In the genomic region with DNA sequence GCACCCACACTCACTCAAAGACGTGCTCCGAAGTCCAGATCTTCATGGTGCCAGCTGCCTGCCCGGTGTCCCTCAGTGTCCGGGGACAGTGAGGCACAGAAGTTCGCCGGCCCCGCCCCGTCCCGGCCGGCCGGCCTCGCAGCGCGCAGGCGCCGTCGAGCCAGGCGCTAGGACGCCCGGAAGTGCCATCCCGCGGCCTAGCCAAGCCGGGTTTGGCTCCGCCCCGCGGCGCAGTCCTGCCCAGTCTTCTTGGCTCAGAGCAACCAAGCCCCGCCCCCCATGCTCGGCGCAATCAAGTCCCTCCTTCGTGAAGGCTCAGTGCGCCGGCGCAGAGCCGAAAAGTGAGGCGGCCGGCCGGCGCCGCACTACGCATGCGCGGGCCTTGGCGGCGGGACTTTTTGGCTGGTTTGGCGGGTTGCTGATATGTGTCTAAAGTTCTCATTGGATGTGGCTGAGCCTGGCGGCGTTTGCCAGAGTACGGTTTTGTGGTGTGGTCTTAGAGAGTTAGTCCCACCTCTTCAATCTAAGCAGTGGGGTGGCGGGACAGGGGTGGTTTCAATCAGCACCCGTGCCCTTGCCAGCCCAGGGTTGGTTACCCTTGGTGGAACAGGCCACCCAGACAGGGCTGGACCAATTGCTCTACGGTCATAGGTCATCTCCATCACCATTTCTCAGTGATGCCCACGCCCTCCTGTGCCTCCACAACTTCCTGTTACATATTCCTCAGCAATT, we compare ENCODE assay signal across 7 mouse cellular contexts. TPM values are rescaled to one million over a fixed set of nuclear protein-coding genes. Genes with fewer than 3 reads are reported as not detected.
DNase-seq lines count a peak whose midpoint lies in the region; ATAC-seq lines count a peak whose summit lies in the region.

A gene (minus strand): TSS at position 264 of the 732 bp plus-strand sequence.

- no peaks in the 10 kb centered on the region for H3K9me3 ChIP-seq in embryonic facial prominence, embryonic 12.5 days
- no peaks in the 10 kb centered on the region for H3K9me3 ChIP-seq in limb, embryonic 11.5 days (ENCODE audit: control insufficient read depth, low read length)
- H3K9me3 ChIP-seq in midbrain, embryonic 14.5 days (ENCODE audit: control insufficient read depth, low read length), result no peaks in the 10 kb centered on the region

- peak; percentile 96 for ATAC-seq in embryonic facial prominence, embryonic 12.5 days (ENCODE audit: insufficient number of reproducible peaks, insufficient read depth, low FRiP score, low TSS enrichment)
- peak; percentile 97 for ATAC-seq in limb, embryonic 11.5 days (ENCODE audit: insufficient number of reproducible peaks, low FRiP score, low TSS enrichment, low read depth)
- peak; percentile 99 for ATAC-seq in midbrain, embryonic 14.5 days (ENCODE audit: low FRiP score, low TSS enrichment)

- H3K4me1 ChIP-seq in embryonic facial prominence, embryonic 12.5 days, result peaks cover 12% of the 10 kb centered on the region; the same call in 1 of the 2 replicates
- H3K4me1 ChIP-seq in limb, embryonic 11.5 days (ENCODE audit: control insufficient read depth, insufficient read depth, low read length), result 0 out of 2 replicates have a peak, but pooled peaks cover 3% of the 10 kb centered on the region
- H3K4me1 ChIP-seq in midbrain, embryonic 14.5 days (ENCODE audit: control insufficient read depth, insufficient read depth, low read length), result peaks cover 11% of the 10 kb centered on the region; the same call in 1 of the 2 replicates

- peak within 1 kb of the TSS; percentile 84 for H3K9ac ChIP-seq in embryonic facial prominence, embryonic 12.5 days
- peak within 1 kb of the TSS; percentile 81 for H3K9ac ChIP-seq in limb, embryonic 11.5 days (ENCODE audit: low read length)
- H3K9ac ChIP-seq in midbrain, embryonic 14.5 days (replicated peaks; ENCODE audit: low read length), result peak within 1 kb of the TSS; percentile 76

- WGBS in embryonic facial prominence, embryonic 12.5 days, result 1% methylated on average over 53 of the region's 53 CpGs
- WGBS in limb, embryonic 11.5 days, result under 1% methylated on average over 53 of the region's 53 CpGs
- WGBS in midbrain, embryonic 14.5 days, result 1% methylated on average over 53 of the region's 53 CpGs

- no peaks in the 10 kb centered on the region for H3K27me3 ChIP-seq in embryonic facial prominence, embryonic 12.5 days
- no peaks in the 10 kb centered on the region for H3K27me3 ChIP-seq in limb, embryonic 11.5 days (ENCODE audit: control insufficient read depth, insufficient read depth, low read length)
- H3K27me3 ChIP-seq in midbrain, embryonic 14.5 days (ENCODE audit: control insufficient read depth, insufficient read depth, low read length), result no peaks in the 10 kb centered on the region

- H3K36me3 ChIP-seq in embryonic facial prominence, embryonic 12.5 days, result peaks cover 11% of the 10 kb centered on the region
- H3K36me3 ChIP-seq in limb, embryonic 11.5 days (ENCODE audit: control insufficient read depth, insufficient read depth, low read length), result peaks cover 4% of the 10 kb centered on the region
- peaks cover 7% of the 10 kb centered on the region; the same call in 1 of the 2 replicates for H3K36me3 ChIP-seq in midbrain, embryonic 14.5 days (ENCODE audit: control insufficient read depth, insufficient read depth, low read length)

- DNase-seq in adrenal gland, postnatal 25 days, result peak; percentile 100
- DNase-seq in heart, adult 11 months, result peak; percentile 100
- peak; percentile 99 for DNase-seq in kidney, adult 18-20 months
- peak; percentile 99 for DNase-seq in limb, embryonic 11.5 days (ENCODE audit: low spot score)
- DNase-seq in midbrain, embryonic 14.5 days, result peak; percentile 100
- peak; percentile 99 to 100 for DNase-seq in spleen, adult 18-20 months

- H3K4me2 ChIP-seq in embryonic facial prominence, embryonic 12.5 days (replicated peaks), result peak within 1 kb of the TSS; percentile 76
- H3K4me2 ChIP-seq in limb, embryonic 11.5 days (ENCODE audit: low read depth, severe bottlenecking), result peak within 1 kb of the TSS; percentile 75
- H3K4me2 ChIP-seq in midbrain, embryonic 14.5 days (ENCODE audit: low read length), result peak within 1 kb of the TSS; percentile 76

- H3K27ac ChIP-seq in embryonic facial prominence, embryonic 12.5 days, result peak within 1 kb of the TSS; percentile 77
- peak within 1 kb of the TSS; percentile 73; the same call in 1 of the 2 replicates for H3K27ac ChIP-seq in limb, embryonic 11.5 days (replicated peaks; ENCODE audit: low read depth, low read length)
- 0 out of 2 replicates have a peak within 1 kb of the TSS, but pooled peaks have one; percentile 13 for H3K27ac ChIP-seq in midbrain, embryonic 14.5 days (replicated peaks; ENCODE audit: low read depth, low read length)

- peak within 1 kb of the TSS; percentile 80 for H3K4me3 ChIP-seq in embryonic facial prominence, embryonic 12.5 days
- H3K4me3 ChIP-seq in limb, embryonic 11.5 days (ENCODE audit: low read depth, low read length), result peak within 1 kb of the TSS; percentile 60
- H3K4me3 ChIP-seq in midbrain, embryonic 14.5 days (replicated peaks; ENCODE audit: low read depth, low read length), result peak within 1 kb of the TSS; percentile 82

RNA-seq across cellular contexts. Expression of the gene that starts here (rescaled TPM):
- 103 and 108 TPM in 2 replicates for total RNA-seq in adrenal gland, postnatal 25 days (2021)
- 101 and 105 TPM in 2 replicates for polyA plus RNA-seq in embryonic facial prominence, embryonic 12.5 days (2016; fragmentation: Nextera tagmentation; extraction: Ambion mirVana)
- 118 and 123 TPM in 2 replicates for polyA plus RNA-seq in limb, embryonic 11.5 days (2014; fragmentation: Nextera tagmentation; extraction: Ambion mirVana)
- 98.4 and 110 TPM in 2 replicates for polyA plus RNA-seq in midbrain, embryonic 14.5 days (2014; fragmentation: Nextera tagmentation; extraction: Ambion mirVana)

Comparison
In these comparisons a context has a peak if more than half of its experiments do, and no peak if none do; other contexts are left out.
1. Peak in every context shown above with its lines: DNase-seq, ATAC-seq, H3K4me3 ChIP-seq and H3K27ac ChIP-seq.
2. H3K27ac ChIP-seq: peak in every context shown above with its lines; median percentile 77 in embryonic facial prominence, embryonic 12.5 days; 73 in limb, embryonic 11.5 days; 13 in midbrain, embryonic 14.5 days.